Mouse (Mus musculus) embryonic facial prominence, embryonic 12.5 days (tissue): Measurements from ENCODE around the gene Pip4k2b. TPM values are rescaled to one million over a fixed set of nuclear protein-coding genes. Genes with fewer than 3 reads are reported as not detected.

ENCODE experiments used
- ATAC-seq: fragments of 200-750 bp; cut with Nextera tagmentation; 2 replicates; pipeline ENCODE4 v1.8.0; 2017; ENCODE audit not compliant: insufficient number of reproducible peaks, insufficient read depth, low FRiP score, low TSS enrichment
- H3K27ac ChIP-seq: fragments of 300-500 bp; sonication (generic); 2 replicates; pipeline ENCODE4 v1.5.1; 2016; ENCODE audit warnings: mild to moderate bottlenecking
- H3K27me3 ChIP-seq: fragments of 300-500 bp; sonication (generic); 2 replicates; pipeline ENCODE4 v1.6.1; 2016; ENCODE audit warnings: mild to moderate bottlenecking, moderate library complexity
- H3K36me3 ChIP-seq: fragments of 300-500 bp; sonication (generic); 2 replicates; pipeline ENCODE4 v1.6.1; 2016; ENCODE audit warnings: mild to moderate bottlenecking
- H3K4me1 ChIP-seq: fragments of 300-500 bp; sonication (generic); 2 replicates; pipeline ENCODE4 v1.6.1; 2016
- H3K4me2 ChIP-seq: fragments of 300-500 bp; sonication (generic); replicated peaks from 2 replicates; pipeline ENCODE4 v1.6.1; 2016; ENCODE audit warnings: mild to moderate bottlenecking, moderate library complexity
- H3K4me3 ChIP-seq: fragments of 300-500 bp; sonication (generic); 2 replicates; pipeline ENCODE4 v1.5.1; 2016; ENCODE audit warnings: mild to moderate bottlenecking
- H3K9ac ChIP-seq: fragments of 300-500 bp; sonication (generic); 2 replicates; pipeline ENCODE4 v1.6.1; 2016; ENCODE audit warnings: mild to moderate bottlenecking, moderate library complexity
- H3K9me3 ChIP-seq: fragments of 300-500 bp; sonication (generic); 2 replicates; pipeline ENCODE4 v1.6.1; 2016; ENCODE audit warnings: mild to moderate bottlenecking, moderate library complexity
- WGBS: fragments of 180-500 bp; shearing (Covaris S2); methylation state at CpG from one replicate; pipeline ENCODE4 v1.1.7; 2016; 5-methylcytosine and 5-hydroxymethylcytosine counted together
- microRNA-seq: library from miRNA; unstranded; fragments of <30 nt; microRNA quantifications from one replicate; pipeline ENCODE4, GENCODE M21; 2017
- polyA plus RNA-seq: library from polyadenylated mRNA; unstranded; fragments of >200 nt; fragmentation: Nextera tagmentation; extraction: Ambion mirVana; gene quantifications from 2 replicates; pipeline ENCODE4 v1.2.1, GENCODE M21; 2016

Pip4k2b gene
- polyA plus RNA-seq, 1 experiment from 2014 or later: 3.0 TPM

DNA sequence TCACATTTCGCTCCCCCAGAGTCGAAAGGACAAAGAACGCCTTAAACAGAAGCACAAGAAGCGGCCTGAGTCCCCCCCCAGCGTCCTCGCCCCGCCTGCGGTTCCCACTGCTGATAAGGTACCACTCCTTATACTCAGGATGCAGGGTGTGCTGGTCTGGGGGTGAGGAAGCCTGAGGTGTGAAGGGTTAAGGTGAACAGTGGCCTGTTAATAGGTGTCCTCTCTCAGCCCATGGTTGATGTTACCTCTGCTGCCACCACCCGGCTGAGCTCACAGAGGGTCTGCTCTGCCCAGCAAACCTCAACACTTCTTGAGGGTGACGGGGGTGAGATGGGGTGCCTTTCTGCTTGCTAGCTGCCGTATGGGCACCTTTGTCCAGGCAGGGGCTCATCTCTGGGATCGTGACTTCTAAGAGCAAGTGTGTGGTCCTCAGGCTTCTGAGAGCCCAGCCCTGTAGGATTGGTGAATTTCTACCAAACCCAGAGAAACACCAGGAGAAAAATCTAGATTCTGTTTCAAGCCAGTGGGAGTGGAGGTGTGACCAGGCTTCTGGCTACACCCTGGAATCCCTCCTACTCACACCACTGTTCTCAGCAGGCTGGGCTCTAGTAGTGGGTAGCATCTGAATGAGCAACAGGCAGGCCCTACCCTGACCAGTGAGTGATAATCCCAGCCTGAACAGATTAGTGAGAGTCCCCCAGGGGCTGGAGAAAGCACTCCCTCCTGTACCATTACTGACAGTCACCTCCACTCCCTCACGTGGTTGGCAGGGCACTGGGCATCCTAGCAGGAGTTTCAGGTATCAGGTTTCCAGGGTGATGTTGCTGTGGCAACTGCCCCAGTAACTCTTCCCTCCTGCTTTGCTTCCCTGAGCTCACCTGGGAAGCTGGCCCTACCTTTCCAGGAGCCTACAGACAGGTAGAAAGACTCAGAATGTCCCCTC is 74.0 kb downstream of the Pip4k2b start:
- ATAC-seq: 0 out of 2 replicates have a peak, but pooled peaks have one; percentile 12
- Histone ChIP-seq H3K9me3 (no peaks in the 10 kb centered on the region), H3K9ac (no peak overlapping the region), H3K27me3 (no peaks in the 10 kb centered on the region), H3K4me1 (peaks cover 27% of the 10 kb centered on the region), H3K4me2 (no peak overlapping the region), H3K27ac (peak overlapping the region; percentile 30), H3K36me3 (peaks cover 94% of the 10 kb centered on the region), H3K4me3 (no peak overlapping the region)
- 60% methylated on average over 13 of the region's 13 CpGs for WGBS

DNA sequence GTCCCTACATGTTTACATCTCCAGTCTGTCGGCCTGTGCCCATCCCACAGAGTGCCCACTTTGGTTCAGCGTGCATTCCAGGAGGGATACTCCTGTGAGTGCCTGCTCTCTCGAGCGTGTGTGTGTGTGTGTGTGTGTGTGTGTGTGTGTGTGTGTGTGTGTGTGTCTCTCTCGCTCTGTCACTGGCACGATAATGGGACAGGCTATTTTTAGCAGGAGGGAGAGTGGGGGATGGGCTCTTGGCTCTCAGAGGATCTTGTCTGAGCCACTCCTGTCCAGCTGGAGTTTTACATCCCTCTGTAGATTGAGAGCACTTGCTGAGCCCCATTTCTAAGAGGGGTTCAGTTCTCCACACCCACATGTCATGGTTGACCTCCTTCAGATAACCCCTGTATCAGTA is 74.7 kb downstream of the Pip4k2b start:
- no peak overlapping the region for H3K9ac ChIP-seq
- ATAC-seq: no peak
- peaks cover 92% of the 10 kb centered on the region for H3K36me3 ChIP-seq

DNA sequence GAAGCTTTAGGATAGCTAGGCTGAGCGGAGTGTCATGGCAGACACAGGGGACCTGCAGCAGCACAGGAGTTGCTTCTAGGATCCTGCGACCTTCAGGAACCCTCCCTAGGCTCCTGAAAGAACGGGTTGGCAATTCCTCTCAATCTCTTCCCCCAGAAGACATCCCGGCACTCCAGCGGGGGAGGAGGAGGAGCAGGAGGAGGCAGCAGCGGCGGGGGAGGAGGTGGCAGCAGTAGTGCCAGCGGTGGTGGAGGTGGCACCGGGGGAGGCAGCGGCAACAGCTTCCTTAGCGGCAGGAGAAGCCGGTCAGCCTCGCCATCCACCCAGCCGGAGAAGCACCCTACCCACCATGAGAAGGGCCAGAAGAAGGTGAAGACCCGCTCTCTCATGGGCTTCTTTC is 75.2 kb downstream of the Pip4k2b start:
- Histone ChIP-seq H3K9me3 (no peaks in the 10 kb centered on the region), H3K4me1 (peaks cover 39% of the 10 kb centered on the region), H3K9ac (peak overlapping the region; percentile 17; the same call in 1 of the 2 replicates), H3K4me2 (no peak overlapping the region), H3K27me3 (no peaks in the 10 kb centered on the region), H3K27ac (no peak overlapping the region), H3K36me3 (peaks cover 86% of the 10 kb centered on the region), H3K4me3 (no peak overlapping the region)
- WGBS: 50% methylated on average over 15 of the region's 15 CpGs
- ATAC-seq: no peak

More for the DNA sequence above, 74.7 kb downstream of the Pip4k2b start:
- WGBS: 23% methylated on average over 6 of the region's 6 CpGs
- Histone ChIP-seq H3K4me1 (peaks cover 33% of the 10 kb centered on the region), H3K4me3 (no peak overlapping the region), H3K9me3 (no peaks in the 10 kb centered on the region), H3K27ac (0 out of 2 replicates have a peak overlapping the region, but pooled peaks have one; percentile 30), H3K4me2 (no peak overlapping the region), H3K27me3 (no peaks in the 10 kb centered on the region)

DNA sequence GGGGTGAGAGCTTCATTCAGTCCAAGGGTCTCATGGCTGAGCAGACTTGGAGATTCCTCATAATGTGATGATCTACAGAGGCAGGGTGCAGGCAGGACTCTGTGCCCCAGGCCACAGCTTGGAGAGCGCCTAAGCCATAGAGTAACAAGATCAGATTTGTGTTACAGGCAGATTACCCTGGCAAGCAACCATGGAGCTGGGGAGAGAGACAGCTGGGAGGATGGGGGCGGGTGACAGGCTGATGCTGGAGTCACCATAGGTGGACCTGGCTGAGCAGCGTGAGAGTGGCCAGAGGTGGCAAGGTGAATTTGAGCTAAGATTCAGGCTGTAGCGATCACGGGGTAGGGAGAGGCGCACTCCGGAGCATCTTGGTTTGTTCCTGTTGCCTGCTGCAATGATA is 76.3 kb downstream of the Pip4k2b start:
- Histone ChIP-seq H3K27me3 (no peaks in the 10 kb centered on the region), H3K36me3 (peaks cover 75% of the 10 kb centered on the region), H3K4me1 (peaks cover 40% of the 10 kb centered on the region), H3K4me2 (no peak overlapping the region), H3K27ac (no peak overlapping the region), H3K4me3 (no peak overlapping the region), H3K9ac (no peak overlapping the region), H3K9me3 (no peaks in the 10 kb centered on the region)
- WGBS: 86% methylated on average over 7 of the region's 7 CpGs
- no peak for ATAC-seq

DNA sequence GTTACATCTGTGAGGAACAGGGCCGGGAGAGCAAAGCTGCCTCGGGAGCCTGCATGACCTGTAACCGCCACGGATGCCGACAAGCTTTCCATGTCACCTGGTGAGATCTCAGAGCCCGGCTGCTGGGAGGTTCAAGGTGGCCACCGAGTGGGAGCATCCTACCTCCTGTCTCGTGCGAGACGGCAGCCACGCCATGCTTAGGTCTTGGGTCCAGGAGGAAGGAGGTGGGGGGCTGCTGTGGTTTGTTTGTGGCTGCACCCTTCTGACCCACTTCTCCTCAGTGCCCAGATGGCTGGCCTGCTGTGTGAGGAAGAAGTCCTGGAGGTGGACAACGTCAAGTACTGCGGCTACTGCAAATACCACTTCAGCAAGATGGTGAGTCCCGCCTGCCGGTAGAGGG is 77.7 kb downstream of the Pip4k2b start:
- Histone ChIP-seq H3K36me3 (peaks cover 62% of the 10 kb centered on the region), H3K4me3 (no peak overlapping the region), H3K4me1 (peaks cover 46% of the 10 kb centered on the region), H3K9me3 (no peaks in the 10 kb centered on the region), H3K4me2 (no peak overlapping the region), H3K27ac (no peak overlapping the region), H3K27me3 (peaks cover 3% of the 10 kb centered on the region), H3K9ac (no peak overlapping the region)
- 86% methylated on average over 15 of the region's 15 CpGs for WGBS
- no peak for ATAC-seq

DNA sequence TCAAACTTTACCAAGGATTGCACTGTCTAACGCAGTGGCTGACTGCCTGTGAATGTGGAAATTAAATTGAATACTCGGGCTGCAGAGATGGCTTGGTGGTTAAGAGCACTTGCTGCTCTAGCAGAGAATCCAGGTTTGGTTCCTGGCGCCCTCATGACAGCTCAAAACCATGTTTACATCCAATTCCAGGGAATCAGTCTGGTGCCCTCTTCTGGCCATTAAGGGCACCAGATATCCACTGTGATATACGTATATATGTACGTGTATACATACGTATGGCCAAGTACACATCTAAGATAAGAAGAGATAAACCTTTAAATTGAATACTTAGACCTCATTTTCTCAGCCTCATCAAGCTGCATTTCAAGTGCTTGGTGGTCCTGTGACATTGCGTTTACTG is 78.3 kb downstream of the Pip4k2b start:
- H3K4me1 ChIP-seq: peaks cover 50% of the 10 kb centered on the region
- 92% methylated on average over 7 of the region's 7 CpGs for WGBS

DNA sequence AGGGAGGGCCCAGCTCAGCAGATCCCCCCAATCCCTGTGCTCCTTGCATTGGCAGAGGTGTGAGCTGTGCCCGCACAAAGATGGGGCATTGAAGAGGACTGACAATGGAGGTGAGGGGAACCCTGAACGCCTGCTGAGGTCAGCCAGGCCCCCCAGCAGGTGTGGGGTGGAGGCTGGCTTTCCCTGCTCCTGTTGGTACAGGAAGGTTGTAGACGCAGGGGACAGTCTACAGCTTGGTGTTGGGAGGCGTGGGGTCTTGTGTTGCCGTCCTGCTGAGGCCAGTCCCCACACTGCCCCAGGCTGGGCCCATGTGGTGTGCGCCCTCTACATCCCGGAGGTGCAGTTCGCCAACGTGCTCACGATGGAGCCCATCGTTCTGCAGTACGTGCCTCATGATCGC is 79.1 kb downstream of the Pip4k2b start:
- peak overlapping the region; percentile 94; the same call in 1 of the 2 replicates for H3K4me3 ChIP-seq
- peaks cover 48% of the 10 kb centered on the region for H3K36me3 ChIP-seq
- no peak overlapping the region for H3K9ac ChIP-seq
- ATAC-seq: no peak
- H3K4me2 ChIP-seq: peak overlapping the region; percentile 65; the same call in 1 of the 2 replicates
- WGBS: 91% methylated on average over 13 of the region's 13 CpGs
- no peaks in the 10 kb centered on the region for H3K9me3 ChIP-seq
- H3K27ac ChIP-seq: no peak overlapping the region
- H3K27me3 ChIP-seq: peaks cover 7% of the 10 kb centered on the region
- peaks cover 51% of the 10 kb centered on the region for H3K4me1 ChIP-seq

More for the DNA sequence above, 78.3 kb downstream of the Pip4k2b start:
- Histone ChIP-seq H3K4me2 (no peak overlapping the region), H3K4me3 (no peak overlapping the region), H3K36me3 (peaks cover 56% of the 10 kb centered on the region), H3K9ac (no peak overlapping the region), H3K27ac (no peak overlapping the region), H3K27me3 (peaks cover 7% of the 10 kb centered on the region), H3K9me3 (no peaks in the 10 kb centered on the region)
- no peak for ATAC-seq

Small RNA genes within 50 kb of the gene (microRNA-seq; reads per million reads assigned to microRNA genes)
- gene Mir6927: 0.54 reads per million
- gene Mir8102: not detected

Other genes starting within 250 kb of the Pip4k2b start
- gene 4933428G20Rik, start 244.4 kb downstream of the Pip4k2b start, polyA plus RNA-seq: 1.1 and 1.4 TPM in 2 replicates
- gene Srcin1, start 168.5 kb downstream of the Pip4k2b start, polyA plus RNA-seq: 1.00 and 1.3 TPM in 2 replicates
- 15.3 and 16.4 TPM in 2 replicates for gene Epop, start 115.0 kb downstream of the Pip4k2b start, polyA plus RNA-seq
- gene Mllt6, start 81.3 kb downstream of the Pip4k2b start, polyA plus RNA-seq: 3.2 and 3.4 TPM in 2 replicates
- gene Cisd3, start 58.9 kb downstream of the Pip4k2b start, polyA plus RNA-seq: 11.6 and 13.7 TPM in 2 replicates
- 20.6 and 21.6 TPM in 2 replicates for gene Pcgf2, start 44.2 kb downstream of the Pip4k2b start, polyA plus RNA-seq
- 447 and 479 TPM in 2 replicates for gene Psmb3, start 41.3 kb downstream of the Pip4k2b start, polyA plus RNA-seq
- gene Cwc25, start 21.9 kb upstream of the Pip4k2b start, polyA plus RNA-seq: 23.1 and 24.8 TPM in 2 replicates
- 0.39 TPM in 1 of 2 replicates, not detected in the other for gene 1700001P01Rik, start 31.2 kb upstream of the Pip4k2b start, polyA plus RNA-seq
- 474 and 481 TPM in 2 replicates for gene Rpl23, start 37.7 kb upstream of the Pip4k2b start, polyA plus RNA-seq
- gene Lasp1, start 54.3 kb upstream of the Pip4k2b start, polyA plus RNA-seq: 117 and 125 TPM in 2 replicates
- gene B230217C12Rik, start 96.1 kb upstream of the Pip4k2b start, polyA plus RNA-seq: 11.3 and 12.4 TPM in 2 replicates
- gene Fbxo47, start 139.4 kb upstream of the Pip4k2b start, polyA plus RNA-seq: 0.50 and 0.51 TPM in 2 replicates
- gene Plxdc1, start 241.7 kb upstream of the Pip4k2b start, polyA plus RNA-seq: 0.32 and 0.70 TPM in 2 replicates